Mouse (Mus musculus) lung, postnatal 0 days (tissue): ENCODE data around the gene Cux1. TPM values are rescaled to one million over a fixed set of nuclear protein-coding genes. Genes with fewer than 3 reads are reported as not detected.

Experiments used
- ATAC-seq: fragments of 200-750 bp; cut with Nextera tagmentation; 2 replicates; pipeline ENCODE4 v1.8.0; 2017; ENCODE audit warnings: moderate library complexity
- DNase-seq: peaks from one replicate; pipeline ENCODE4 v3.0.0-alpha.2; 2016; ENCODE audit warnings: low spot score
- H3K27ac ChIP-seq: fragments of 300-500 bp; sonication (generic); 2 replicates; pipeline ENCODE4 v1.5.1; 2014; ENCODE audit warnings: antibody characterized with exemption, mild to moderate bottlenecking, low read length, mixed read lengths
- H3K27me3 ChIP-seq: fragments of 300-500 bp; sonication (generic); replicated peaks from 2 replicates; pipeline ENCODE4 v1.6.1; 2014; ENCODE audit warnings: low read length, mixed read lengths; ENCODE audit not compliant: insufficient read depth
- H3K36me3 ChIP-seq: fragments of 300-500 bp; sonication (generic); 2 replicates; pipeline ENCODE4 v1.6.1; 2014; ENCODE audit warnings: low read length, mixed read lengths; ENCODE audit not compliant: insufficient read depth
- H3K4me1 ChIP-seq: fragments of 300-500 bp; sonication (generic); 2 replicates; pipeline ENCODE4 v1.6.1; 2014; ENCODE audit warnings: antibody characterized with exemption, low read depth, low read length, mixed read lengths; ENCODE audit not compliant: insufficient read depth
- H3K4me2 ChIP-seq: fragments of 300-500 bp; sonication (generic); replicated peaks from 2 replicates; pipeline ENCODE4 v1.6.1; 2014; ENCODE audit warnings: low read depth, mild to moderate bottlenecking, low read length, moderate library complexity, mixed read lengths
- H3K4me3 ChIP-seq: fragments of 300-500 bp; sonication (generic); 2 replicates; pipeline ENCODE4 v1.5.1; 2014; ENCODE audit warnings: low read depth, low read length
- H3K9ac ChIP-seq: fragments of 300-500 bp; sonication (generic); replicated peaks from 2 replicates; pipeline ENCODE4 v1.6.1; 2014; ENCODE audit warnings: low read depth, mild to moderate bottlenecking
- H3K9me3 ChIP-seq: fragments of 300-500 bp; sonication (generic); 2 replicates; pipeline ENCODE4 v1.6.1; 2016; ENCODE audit warnings: low read length, mixed read lengths
- CTCF ChIP-seq: IDR thresholded peaks from 2 replicates; pipeline ENCODE4 v1.5.1; 2016; ENCODE audit warnings: antibody characterized with exemption, mild to moderate bottlenecking
- EP300 ChIP-seq: IDR thresholded peaks from 2 replicates; pipeline ENCODE4 v1.6.1; 2016; ENCODE audit warnings: antibody characterized with exemption, mild to moderate bottlenecking, control low read depth
- WGBS: fragments of 180-500 bp; shearing (Covaris S2); extraction: QIAGEN DNeasy Blood & Tissue Kit; methylation state at CpG from one replicate; pipeline ENCODE4 v1.1.7; 2014; 5-methylcytosine and 5-hydroxymethylcytosine counted together
- polyA plus RNA-seq: library from polyadenylated mRNA; unstranded; fragments of >200 nt; fragmentation: Nextera tagmentation; extraction: Ambion mirVana; gene quantifications from 2 replicates; pipeline ENCODE4 v1.2.1, GENCODE M21; 2015

Cux1 gene
- polyA plus RNA-seq, 1 experiment from 2014 or later, result 68.5 TPM

GRCm38 (mm10) chr5:136583256-136583655 is 16.0 kb upstream of the Cux1 start:
- H3K4me1 ChIP-seq, result no peaks in the 10 kb centered on the region
- WGBS, result 95% methylated on average over 2 of the region's 2 CpGs
- TF ChIP-seq CTCF (0 out of 2 replicates have a peak, but pooled peaks have one; percentile 15), EP300 (no peak)
- H3K4me3 ChIP-seq, result no peak overlapping the region
- H3K9me3 ChIP-seq, result no peaks in the 10 kb centered on the region
- no peak for DNase-seq
- ATAC-seq, result no peak
- H3K36me3 ChIP-seq, result no peaks in the 10 kb centered on the region
- no peak overlapping the region for H3K4me2 ChIP-seq
- H3K9ac ChIP-seq, result no peak overlapping the region
- no peak overlapping the region for H3K27ac ChIP-seq
- no peaks in the 10 kb centered on the region for H3K27me3 ChIP-seq

DNA sequence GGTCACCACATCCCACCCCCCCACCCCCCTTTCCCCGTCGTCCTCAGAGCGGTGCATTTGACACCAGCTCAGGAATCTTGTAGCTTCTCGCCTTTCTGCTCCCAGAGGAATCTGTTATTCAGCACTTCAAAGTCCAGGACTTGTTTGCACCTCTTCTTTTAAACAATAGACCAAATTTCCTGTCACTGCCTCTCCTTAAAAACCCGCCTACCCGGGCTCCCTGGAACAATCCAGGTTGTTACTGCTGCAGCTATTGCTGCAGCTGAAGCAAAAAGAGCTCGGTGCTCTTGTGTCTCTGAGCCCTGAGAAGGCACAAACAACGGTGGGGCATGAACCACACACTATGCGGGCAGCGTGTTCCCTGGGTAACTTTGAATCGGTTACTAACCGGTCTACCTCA is 14.9 kb upstream of the Cux1 start:
- Histone ChIP-seq H3K36me3 (no peaks in the 10 kb centered on the region), H3K4me1 (no peaks in the 10 kb centered on the region), H3K9me3 (no peaks in the 10 kb centered on the region), H3K9ac (no peak overlapping the region), H3K4me3 (no peak overlapping the region), H3K27ac (no peak overlapping the region), H3K4me2 (no peak overlapping the region), H3K27me3 (no peaks in the 10 kb centered on the region)
- DNase-seq (peak; percentile 15), ATAC-seq (no peak)
- 4% methylated on average over 12 of the region's 12 CpGs for WGBS
- TF ChIP-seq CTCF (no peak), EP300 (no peak)

- Histone ChIP-seq H3K9me3 (no peaks in the 10 kb centered on the region), H3K9ac (no peak overlapping the region), H3K4me3 (no peak overlapping the region), H3K36me3 (no peaks in the 10 kb centered on the region), H3K27me3 (no peaks in the 10 kb centered on the region), H3K4me1 (no peaks in the 10 kb centered on the region), H3K27ac (no peak overlapping the region), H3K4me2 (peak overlapping the region; percentile 30)
- DNase-seq, result no peak
- no peak for TF ChIP-seq CTCF
- TF ChIP-seq EP300, result no peak
- WGBS, result 1% methylated on average over 13 of the region's 13 CpGs
- ATAC-seq, result no peak
These were observed 14.3 kb upstream of the Cux1 start for GRCm38 (mm10) chr5:136581625-136582024.

DNA sequence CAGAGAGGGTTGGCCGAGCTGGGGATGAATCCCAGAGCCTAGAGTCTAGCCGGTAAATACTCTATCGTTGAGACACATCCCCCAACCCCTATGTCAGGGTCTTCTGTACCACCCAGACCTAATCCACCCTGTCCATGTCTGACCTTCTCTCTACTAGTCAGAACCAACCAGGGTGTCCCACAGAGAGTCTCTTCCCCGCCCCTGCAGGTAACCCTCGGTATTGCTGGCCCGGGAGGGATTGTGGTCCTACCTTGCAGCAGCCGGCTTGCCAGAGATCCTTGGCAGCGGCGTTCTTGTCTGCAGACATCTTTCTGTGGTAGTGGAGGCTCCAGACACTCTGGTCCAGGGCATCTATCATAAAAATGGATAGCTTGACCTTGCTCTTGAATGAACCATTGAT is 13.9 kb upstream of the Cux1 start:
- H3K4me1 ChIP-seq, result no peaks in the 10 kb centered on the region
- H3K27me3 ChIP-seq, result no peaks in the 10 kb centered on the region
- H3K4me2 ChIP-seq, result peak overlapping the region; percentile 30
- DNase-seq (peak; percentile 44), ATAC-seq (peak; percentile 47)
- WGBS, result 16% methylated on average over 9 of the region's 9 CpGs
- peak; percentile 73 for TF ChIP-seq CTCF
- TF ChIP-seq EP300, result no peak
- H3K9me3 ChIP-seq, result no peaks in the 10 kb centered on the region
- no peak overlapping the region for H3K4me3 ChIP-seq
- H3K36me3 ChIP-seq, result no peaks in the 10 kb centered on the region
- no peak overlapping the region for H3K27ac ChIP-seq
- H3K9ac ChIP-seq, result no peak overlapping the region

DNA sequence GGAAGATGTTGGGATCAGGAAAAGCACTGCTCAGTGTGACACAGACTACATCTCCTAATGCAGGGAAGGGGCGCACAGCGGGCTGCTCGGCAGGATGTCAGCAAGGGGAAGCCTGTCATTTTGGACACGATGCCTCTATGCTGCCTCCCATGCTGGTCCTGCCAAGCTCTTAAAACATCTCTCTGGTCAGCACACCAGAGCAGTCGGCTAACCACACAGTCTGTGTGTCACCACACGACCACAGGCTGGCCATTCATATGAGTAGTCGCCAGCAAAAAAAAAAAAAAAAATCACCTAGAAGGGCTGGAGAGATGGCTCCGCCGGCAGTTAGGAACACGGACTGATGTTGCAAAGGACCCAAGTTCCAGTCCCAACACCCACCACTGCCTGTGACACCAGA is 10.9 kb upstream of the Cux1 start:
- Histone ChIP-seq H3K36me3 (no peaks in the 10 kb centered on the region), H3K9me3 (no peaks in the 10 kb centered on the region), H3K9ac (no peak overlapping the region), H3K4me3 (no peak overlapping the region), H3K27me3 (0 out of 2 replicates have a peak, but pooled peaks cover 1% of the 10 kb centered on the region), H3K27ac (no peak overlapping the region), H3K4me1 (no peaks in the 10 kb centered on the region), H3K4me2 (no peak overlapping the region)
- TF ChIP-seq EP300 (no peak), CTCF (no peak)
- 42% methylated on average over 10 of the region's 10 CpGs for WGBS
- ATAC-seq, result no peak
- DNase-seq, result no peak

GRCm38 (mm10) chr5:136570171-136570570 is 2.9 kb upstream of the Cux1 start:
- no peaks in the 10 kb centered on the region for H3K9me3 ChIP-seq
- no peak overlapping the region for H3K9ac ChIP-seq
- 0 out of 2 replicates have a peak, but pooled peaks cover 5% of the 10 kb centered on the region for H3K27me3 ChIP-seq
- TF ChIP-seq EP300 (no peak), CTCF (no peak)
- no peak for DNase-seq
- ATAC-seq, result no peak
- no peaks in the 10 kb centered on the region for H3K4me1 ChIP-seq
- no peak overlapping the region for H3K4me3 ChIP-seq
- H3K4me2 ChIP-seq, result no peak overlapping the region
- WGBS, result 50% methylated on average over 7 of the region's 7 CpGs
- H3K36me3 ChIP-seq, result no peaks in the 10 kb centered on the region
- H3K27ac ChIP-seq, result no peak overlapping the region

GRCm38 (mm10) chr5:136568776-136569175 is 1.5 kb upstream of the Cux1 start:
- ATAC-seq, result peak; percentile 45
- peak; percentile 79 for DNase-seq
- Histone ChIP-seq H3K27ac (no peak overlapping the region), H3K9ac (no peak overlapping the region), H3K4me2 (peak overlapping the region; percentile 100), H3K9me3 (no peaks in the 10 kb centered on the region), H3K36me3 (no peaks in the 10 kb centered on the region), H3K4me3 (peak overlapping the region; percentile 99), H3K27me3 (0 out of 2 replicates have a peak, but pooled peaks cover 5% of the 10 kb centered on the region), H3K4me1 (no peaks in the 10 kb centered on the region)
- WGBS, result under 1% methylated on average over 35 of the region's 36 CpGs
- TF ChIP-seq EP300 (no peak), CTCF (peak; percentile 78)
